Mouse (Mus musculus) stomach, embryonic 15.5 days (tissue): Measurements from ENCODE around the gene Slc22a4. TPM values are rescaled to one million over a fixed set of nuclear protein-coding genes. Genes with fewer than 3 reads are reported as not detected.
"Not testable (repeated sequence)": the region's sequence is repeated elsewhere in the genome, so short reads cannot be mapped to it uniquely, and the experiment has no call there.

ENCODE experiments used
- ATAC-seq: fragments of 200-750 bp; cut with Nextera tagmentation; 2 replicates; pipeline ENCODE4 v1.8.0; 2017; ENCODE audit warnings: low read depth, moderate number of reproducible peaks, moderate TSS enrichment; ENCODE audit not compliant: insufficient read depth, low FRiP score
- H3K27ac ChIP-seq: fragments of 300-500 bp; sonication (generic); 2 replicates; pipeline ENCODE4 v1.5.1; 2015; ENCODE audit warnings: mild to moderate bottlenecking, inconsistent platforms
- H3K27me3 ChIP-seq: fragments of 300-500 bp; sonication (generic); replicated peaks from 2 replicates; pipeline ENCODE4 v1.6.1; 2015; ENCODE audit warnings: inconsistent platforms
- H3K36me3 ChIP-seq: fragments of 300-500 bp; sonication (generic); 2 replicates; pipeline ENCODE4 v1.6.1; 2015; ENCODE audit warnings: inconsistent platforms
- H3K4me1 ChIP-seq: fragments of 300-500 bp; sonication (generic); 2 replicates; pipeline ENCODE4 v1.6.1; 2015; ENCODE audit warnings: inconsistent platforms
- H3K4me2 ChIP-seq: fragments of 300-500 bp; sonication (generic); 2 replicates; pipeline ENCODE4 v1.6.1; 2015; ENCODE audit warnings: mild to moderate bottlenecking, inconsistent platforms
- H3K4me3 ChIP-seq: fragments of 300-500 bp; sonication (generic); replicated peaks from 2 replicates; pipeline ENCODE4 v1.5.1; 2015; ENCODE audit warnings: inconsistent platforms
- H3K9ac ChIP-seq: fragments of 300-500 bp; sonication (generic); 2 replicates; pipeline ENCODE4 v1.6.1; 2015; ENCODE audit warnings: inconsistent platforms
- H3K9me3 ChIP-seq: fragments of 300-500 bp; sonication (generic); 2 replicates; pipeline ENCODE4 v1.6.1; 2016; ENCODE audit warnings: inconsistent platforms
- WGBS: fragments of 180-500 bp; shearing (Covaris S2); methylation state at CpG from one replicate; pipeline ENCODE4 v1.1.7; 2015; 5-methylcytosine and 5-hydroxymethylcytosine counted together
- polyA plus RNA-seq: library from polyadenylated mRNA; unstranded; fragments of >200 nt; fragmentation: Nextera tagmentation; extraction: Ambion mirVana; gene quantifications from 2 replicates; pipeline ENCODE4 v1.2.1, GENCODE M21; 2015

The Slc22a4 gene
- polyA plus RNA-seq, 1 experiment from 2014 or later, result 3.0 TPM

DNA sequence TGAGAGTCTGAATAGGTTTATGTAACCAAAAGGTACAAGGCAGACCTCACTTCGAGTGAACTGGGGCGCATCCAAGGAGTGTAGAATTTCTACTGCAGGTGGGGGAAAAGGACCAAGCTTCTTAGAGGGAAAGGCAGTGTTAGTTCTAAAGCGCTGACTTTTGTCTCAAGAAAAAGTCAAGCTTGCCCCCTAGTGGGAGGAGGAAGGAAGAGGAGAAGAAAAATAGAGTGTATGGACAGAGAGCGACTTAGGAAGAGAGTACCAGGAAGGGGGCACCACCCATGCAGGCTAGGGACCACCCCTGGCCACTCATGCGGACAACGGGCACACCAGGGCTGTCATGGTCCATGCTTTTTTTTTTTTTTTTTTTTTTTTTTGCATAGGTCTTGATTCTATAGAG lies 26.4 kb upstream of the Slc22a4 start:
- H3K36me3 ChIP-seq, result 0 out of 2 replicates have a peak, but pooled peaks cover 7% of the 10 kb centered on the region
- H3K27ac ChIP-seq, result no peak overlapping the region
- no peak overlapping the region for H3K9ac ChIP-seq
- no peaks in the 10 kb centered on the region for H3K9me3 ChIP-seq
- H3K27me3 ChIP-seq, result no peaks in the 10 kb centered on the region
- no peak overlapping the region for H3K4me3 ChIP-seq
- H3K4me1 ChIP-seq, result 0 out of 2 replicates have a peak, but pooled peaks cover 7% of the 10 kb centered on the region
- no peak overlapping the region for H3K4me2 ChIP-seq
- 42% methylated on average over 6 of the region's 6 CpGs for whole genome bisulfite sequencing
- no peak for ATAC-seq

DNA sequence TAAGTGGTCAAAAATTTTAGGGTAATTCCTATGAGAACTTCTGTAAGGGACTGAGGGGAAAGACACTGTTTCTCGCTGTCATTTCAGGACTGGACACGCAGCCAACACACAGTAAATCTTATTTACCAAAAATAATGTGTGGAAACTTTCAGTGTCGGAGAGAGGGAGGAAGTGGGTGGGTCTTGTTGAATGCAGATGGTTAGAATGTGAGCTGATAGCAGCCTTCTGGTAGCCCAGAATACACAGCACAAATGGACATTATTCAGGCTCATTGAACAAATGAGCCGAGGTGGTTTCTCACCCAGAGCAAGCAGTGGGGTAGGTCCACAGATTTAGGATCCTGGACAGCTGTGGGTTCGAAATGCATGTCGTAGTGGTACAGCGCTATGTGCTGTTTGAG lies 25.2 kb upstream of the Slc22a4 start:
- Histone ChIP-seq H3K36me3 (0 out of 2 replicates have a peak, but pooled peaks cover 7% of the 10 kb centered on the region), H3K4me2 (no peak overlapping the region), H3K27ac (no peak overlapping the region), H3K9ac (no peak overlapping the region), H3K27me3 (no peaks in the 10 kb centered on the region), H3K4me3 (no peak overlapping the region), H3K9me3 (no peaks in the 10 kb centered on the region), H3K4me1 (no peaks in the 10 kb centered on the region)
- ATAC-seq, result no peak
- 78% methylated on average over 7 of the region's 7 CpGs for WGBS

DNA sequence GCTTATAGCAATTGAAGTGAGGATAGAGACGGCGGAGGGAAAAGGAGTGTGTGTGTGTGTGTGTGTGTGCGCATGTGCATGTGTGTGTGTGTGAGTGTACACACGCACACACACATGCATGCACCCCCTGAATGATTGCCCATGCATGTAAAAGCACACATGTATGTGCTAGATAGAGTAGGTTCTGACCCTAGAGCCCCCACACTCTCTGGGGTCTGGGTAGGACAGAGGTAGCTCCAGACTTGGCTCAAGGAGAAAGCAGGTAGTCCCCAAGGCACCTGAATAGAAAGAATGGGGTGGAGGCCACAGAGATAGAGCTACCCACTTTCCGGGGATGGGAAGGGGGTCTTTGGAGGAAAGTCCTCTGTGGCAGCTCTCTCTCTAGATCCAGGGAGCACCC lies 24.2 kb upstream of the Slc22a4 start:
- H3K27me3 ChIP-seq, result no peaks in the 10 kb centered on the region

DNA sequence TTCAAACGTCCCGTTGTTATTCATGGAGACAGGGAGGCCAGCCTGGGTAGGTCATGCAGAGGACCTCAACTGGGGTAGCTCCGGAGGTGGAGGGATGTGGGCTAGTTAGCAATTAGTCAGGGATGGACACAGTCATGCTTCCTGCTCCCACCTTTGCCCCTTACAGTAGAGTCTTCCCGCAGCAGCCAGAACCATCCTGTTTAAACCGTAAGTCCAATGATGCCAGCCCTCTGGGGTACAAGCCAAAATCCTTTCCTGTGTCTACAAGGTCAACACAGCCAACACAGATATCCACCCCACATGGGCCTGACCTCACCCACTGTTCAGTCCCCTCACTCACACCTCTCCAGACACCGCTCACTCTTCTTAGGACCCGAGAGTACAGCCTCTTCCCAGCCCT lies 23.3 kb upstream of the Slc22a4 start:
- Histone ChIP-seq H3K27ac (no peak overlapping the region), H3K4me2 (no peak overlapping the region), H3K9ac (no peak overlapping the region), H3K4me3 (no peak overlapping the region), H3K36me3 (0 out of 2 replicates have a peak, but pooled peaks cover 7% of the 10 kb centered on the region), H3K27me3 (no peaks in the 10 kb centered on the region), H3K4me1 (no peaks in the 10 kb centered on the region), H3K9me3 (no peaks in the 10 kb centered on the region)
- 76% methylated on average over 7 of the region's 7 CpGs for WGBS
- no peak for ATAC-seq

More for the DNA sequence above, 24.2 kb upstream of the Slc22a4 start:
- ATAC-seq, result no peak
- WGBS, result 93% methylated on average over 5 of the region's 5 CpGs
- Histone ChIP-seq H3K27ac (no peak overlapping the region), H3K4me3 (no peak overlapping the region), H3K9ac (no peak overlapping the region), H3K4me2 (no peak overlapping the region), H3K4me1 (no peaks in the 10 kb centered on the region), H3K36me3 (0 out of 2 replicates have a peak, but pooled peaks cover 7% of the 10 kb centered on the region), H3K9me3 (no peaks in the 10 kb centered on the region)

DNA sequence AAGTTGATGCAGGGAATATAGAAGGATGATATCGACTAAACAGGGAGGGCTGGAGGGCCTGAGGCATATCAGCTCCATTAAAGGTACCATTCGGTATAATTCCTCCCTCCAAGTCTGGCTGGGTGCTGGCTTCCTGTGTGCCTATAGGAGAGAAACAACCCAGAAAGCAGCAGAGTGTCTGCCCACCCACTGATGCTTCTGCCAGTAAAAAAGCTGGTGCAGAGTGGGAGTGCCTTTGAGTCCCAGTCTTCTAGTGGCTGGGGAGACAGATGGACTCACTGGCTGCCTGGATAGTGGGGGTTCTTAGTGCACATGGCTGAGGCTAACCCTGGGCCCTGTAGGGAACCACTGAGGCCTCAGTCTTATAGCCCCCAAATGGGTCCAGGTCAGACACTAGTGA lies 22.3 kb upstream of the Slc22a4 start:
- 79% methylated on average over 2 of the region's 2 CpGs for WGBS
- no peak overlapping the region for H3K4me2 ChIP-seq

GRCm38 (mm10) chr11:54040676-54041075 lies 12.8 kb upstream of the Slc22a4 start:
- no peaks in the 10 kb centered on the region for H3K9me3 ChIP-seq
- 88% methylated on average over 6 of the region's 6 CpGs for WGBS
- H3K4me1 ChIP-seq, result no peaks in the 10 kb centered on the region
- H3K4me2 ChIP-seq, result no peak overlapping the region
- H3K27me3 ChIP-seq, result no peaks in the 10 kb centered on the region
- no peak overlapping the region for H3K27ac ChIP-seq
- no peak overlapping the region for H3K9ac ChIP-seq
- H3K36me3 ChIP-seq, result no peaks in the 10 kb centered on the region
- no peak overlapping the region for H3K4me3 ChIP-seq
- no peak for ATAC-seq

More for the DNA sequence above, 22.3 kb upstream of the Slc22a4 start:
- Histone ChIP-seq H3K9me3 (no peaks in the 10 kb centered on the region), H3K4me3 (no peak overlapping the region), H3K27ac (no peak overlapping the region), H3K9ac (no peak overlapping the region), H3K4me1 (no peaks in the 10 kb centered on the region), H3K36me3 (0 out of 2 replicates have a peak, but pooled peaks cover 7% of the 10 kb centered on the region), H3K27me3 (no peaks in the 10 kb centered on the region)
- no peak for ATAC-seq

DNA sequence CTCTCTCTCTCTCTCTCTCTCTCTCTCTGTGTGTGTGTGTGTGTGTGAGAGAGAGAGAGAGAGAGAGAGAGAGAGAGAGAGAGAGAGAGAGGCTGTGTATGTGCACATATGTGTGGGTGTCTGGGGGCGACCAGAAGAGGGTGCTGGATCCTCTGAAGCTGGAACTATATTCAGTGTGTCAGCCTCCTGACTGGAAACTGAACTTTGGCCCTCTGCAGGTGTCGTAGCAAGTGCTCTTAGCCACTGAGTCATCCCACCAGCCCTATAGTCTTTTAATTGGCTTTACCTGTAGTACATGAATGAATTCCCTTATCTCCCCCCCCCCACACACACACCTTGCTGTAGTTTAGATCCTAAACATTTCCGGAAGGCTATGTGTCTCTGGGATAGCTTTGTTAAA lies 5.0 kb upstream of the Slc22a4 start:
- not testable (repeated sequence) for H3K9ac ChIP-seq, H3K27ac ChIP-seq, H3K9me3 ChIP-seq, H3K4me3 ChIP-seq, H3K4me2 ChIP-seq, ATAC-seq, H3K4me1 ChIP-seq, H3K27me3 ChIP-seq, H3K36me3 ChIP-seq
- 97% methylated on average over 1 of the region's 3 CpGs for WGBS

- WGBS, result 80% methylated on average over 4 of the region's 4 CpGs
- Histone ChIP-seq H3K4me2 (peak overlapping the region; percentile 78), H3K4me3 (0 out of 2 replicates have a peak overlapping the region, but pooled peaks have one; percentile 48), H3K27ac (no peak overlapping the region), H3K4me1 (peaks cover 7% of the 10 kb centered on the region), H3K9ac (no peak overlapping the region), H3K27me3 (peaks cover 12% of the 10 kb centered on the region; the same call in 1 of the 2 replicates), H3K36me3 (no peaks in the 10 kb centered on the region), H3K9me3 (no peaks in the 10 kb centered on the region)
- ATAC-seq, result no peak
Observed at GRCm38 (mm10) chr11:54028997-54029396, 1.1 kb upstream of the Slc22a4 start.

DNA sequence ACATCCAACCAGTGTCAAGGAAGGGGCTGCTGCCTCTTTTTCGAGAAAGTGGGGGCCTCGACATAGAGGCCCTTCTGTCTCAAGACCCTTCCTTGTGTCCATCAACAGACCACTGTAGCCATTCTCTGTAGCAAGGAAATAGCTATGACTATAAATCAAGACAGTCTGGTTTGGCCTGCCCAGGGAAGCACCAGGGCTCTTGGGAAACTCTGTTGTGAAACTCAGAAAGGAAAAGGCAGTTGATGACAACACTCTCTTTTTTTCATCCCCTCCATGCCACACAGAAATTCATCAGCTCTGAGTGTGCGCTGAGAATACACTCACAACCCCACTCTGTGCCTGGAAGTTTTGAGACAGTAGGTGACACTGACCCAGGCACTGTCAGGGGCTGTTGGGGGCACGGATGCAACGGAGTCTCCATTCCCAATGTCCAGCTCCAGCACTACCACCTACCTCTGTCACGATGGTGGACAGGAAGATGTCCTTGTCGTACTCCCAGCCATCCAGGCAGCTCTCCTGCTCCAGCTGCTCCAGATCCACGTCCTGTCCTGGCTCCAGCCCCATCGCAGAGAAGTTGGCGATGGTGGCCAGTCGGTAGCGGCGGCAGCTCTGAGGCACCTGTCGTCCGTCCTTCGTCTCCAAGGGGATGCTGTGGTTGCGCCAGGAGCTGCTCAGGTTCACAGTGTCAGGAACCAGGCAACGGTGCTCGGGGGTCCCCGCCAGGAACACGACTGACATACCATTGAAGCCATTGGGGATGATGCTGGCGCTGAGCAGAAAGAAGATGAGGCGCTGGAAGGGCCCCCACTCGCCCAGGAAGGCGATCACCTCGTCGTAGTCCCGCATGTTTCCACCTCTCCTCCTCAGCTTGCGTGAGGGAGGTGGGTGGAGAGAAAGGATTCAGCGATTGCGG lies 503 bp downstream of the Slc22a4 start:
- Histone ChIP-seq H3K4me2 (peak overlapping the region; percentile 78), H3K9me3 (no peaks in the 10 kb centered on the region), H3K27ac (no peak overlapping the region), H3K9ac (0 out of 2 replicates have a peak overlapping the region, but pooled peaks have one; percentile 4), H3K36me3 (no peaks in the 10 kb centered on the region), H3K4me3 (peak overlapping the region; percentile 48), H3K27me3 (peaks cover 12% of the 10 kb centered on the region; the same call in 1 of the 2 replicates), H3K4me1 (peaks cover 7% of the 10 kb centered on the region)
- WGBS, result 16% methylated on average over 31 of the region's 31 CpGs
- no peak for ATAC-seq

- Histone ChIP-seq H3K4me3 (0 out of 2 replicates have a peak overlapping the region, but pooled peaks have one; percentile 8), H3K27me3 (peaks cover 12% of the 10 kb centered on the region; the same call in 1 of the 2 replicates), H3K9me3 (no peaks in the 10 kb centered on the region), H3K9ac (no peak overlapping the region), H3K4me1 (peaks cover 7% of the 10 kb centered on the region), H3K36me3 (no peaks in the 10 kb centered on the region), H3K27ac (no peak overlapping the region), H3K4me2 (no peak overlapping the region)
- peak; percentile 88 for ATAC-seq
- 74% methylated on average over 1 of the region's 1 CpGs for WGBS
Observed at GRCm38 (mm10) chr11:54026491-54027041, 1.3 kb downstream of the Slc22a4 start.

GRCm38 (mm10) chr11:54021396-54022093 lies 6.3 kb downstream of the Slc22a4 start:
- Histone ChIP-seq H3K27ac (no peak overlapping the region), H3K4me1 (no peaks in the 10 kb centered on the region), H3K4me3 (no peak overlapping the region), H3K9ac (no peak overlapping the region), H3K4me2 (no peak overlapping the region), H3K36me3 (no peaks in the 10 kb centered on the region), H3K9me3 (no peaks in the 10 kb centered on the region), H3K27me3 (no peaks in the 10 kb centered on the region)
- 64% methylated on average over 5 of the region's 5 CpGs for WGBS
- no peak for ATAC-seq
